Mouse (Mus musculus): ENCODE measurements around the gene Gm20431. TPM values are rescaled to one million over a fixed set of nuclear protein-coding genes. Genes with fewer than 3 reads are reported as not detected.

The Gm20431 gene
- polyA plus RNA-seq, 1 experiment from 2014 or later, result 7.2 TPM

DNA sequence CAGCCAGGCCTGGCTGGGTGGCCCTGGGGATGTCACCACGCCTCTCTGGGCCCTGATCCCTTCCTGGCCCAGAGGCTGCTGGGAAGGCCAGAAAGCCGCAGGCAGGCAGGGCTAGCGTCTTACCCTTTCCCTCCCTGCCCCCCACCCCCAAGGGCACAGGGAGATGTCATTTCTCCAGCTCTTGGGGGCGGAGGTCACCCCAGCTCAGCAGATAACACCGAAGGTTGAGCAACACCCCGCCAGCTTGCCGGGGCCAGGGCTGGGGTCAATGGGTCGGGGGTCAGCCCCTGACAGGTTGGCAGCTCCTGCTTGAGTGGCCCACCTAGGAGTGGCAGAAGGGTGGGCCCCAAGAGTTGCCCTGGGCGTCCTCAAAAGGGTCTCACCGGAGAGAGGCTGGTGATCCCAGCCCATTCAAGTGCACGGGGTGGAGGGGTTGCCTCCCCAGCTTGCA, 26.4 kb upstream of the Gm20431 start:
- Histone ChIP-seq H3K27me3 (replicated peaks) (no peaks in the 10 kb centered on the region), H3K4me2 (replicated peaks) (0 out of 2 replicates have a peak overlapping the region, but pooled peaks have one; percentile 7), H3K9ac (no peak overlapping the region), H3K9me3 (no peaks in the 10 kb centered on the region), H3K36me3 (no peaks in the 10 kb centered on the region), H3K27ac (peak overlapping the region; percentile 91; the same call in 1 of the 2 replicates), H3K4me1 (replicated peaks) (peaks cover 22% of the 10 kb centered on the region), H3K4me3 (replicated peaks) (no peak overlapping the region)
- ATAC-seq, result peak; percentile 12; the same call in 1 of the 2 replicates
- WGBS, result 47% methylated on average over 11 of the region's 11 CpGs

DNA sequence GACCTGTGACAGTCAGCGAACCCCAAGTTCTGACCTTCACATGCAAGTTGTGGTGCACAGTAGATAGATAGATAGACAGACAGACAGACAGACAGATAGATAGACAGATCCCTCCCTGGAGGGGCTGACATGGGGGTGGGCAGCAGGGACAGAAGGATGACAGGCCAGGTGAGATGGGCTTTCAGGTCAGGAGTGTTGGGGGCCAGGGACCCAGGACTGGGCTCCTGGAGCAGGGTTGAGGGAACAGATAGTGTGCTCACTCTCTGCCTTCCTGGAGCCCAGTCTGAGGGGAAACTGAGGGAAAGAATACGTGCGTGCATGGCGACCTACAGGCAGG, 25.9 kb upstream of the Gm20431 start:
- no peak overlapping the region for H3K4me2 ChIP-seq (replicated peaks)
- no peaks in the 10 kb centered on the region for H3K36me3 ChIP-seq
- no peak for ATAC-seq
- no peak overlapping the region for H3K9ac ChIP-seq
- H3K27ac ChIP-seq, result no peak overlapping the region
- H3K4me3 ChIP-seq (replicated peaks), result no peak overlapping the region
- peaks cover 22% of the 10 kb centered on the region for H3K4me1 ChIP-seq (replicated peaks)
- H3K27me3 ChIP-seq (replicated peaks), result no peaks in the 10 kb centered on the region
- H3K9me3 ChIP-seq, result no peaks in the 10 kb centered on the region
- 98% methylated on average over 4 of the region's 4 CpGs for WGBS

DNA sequence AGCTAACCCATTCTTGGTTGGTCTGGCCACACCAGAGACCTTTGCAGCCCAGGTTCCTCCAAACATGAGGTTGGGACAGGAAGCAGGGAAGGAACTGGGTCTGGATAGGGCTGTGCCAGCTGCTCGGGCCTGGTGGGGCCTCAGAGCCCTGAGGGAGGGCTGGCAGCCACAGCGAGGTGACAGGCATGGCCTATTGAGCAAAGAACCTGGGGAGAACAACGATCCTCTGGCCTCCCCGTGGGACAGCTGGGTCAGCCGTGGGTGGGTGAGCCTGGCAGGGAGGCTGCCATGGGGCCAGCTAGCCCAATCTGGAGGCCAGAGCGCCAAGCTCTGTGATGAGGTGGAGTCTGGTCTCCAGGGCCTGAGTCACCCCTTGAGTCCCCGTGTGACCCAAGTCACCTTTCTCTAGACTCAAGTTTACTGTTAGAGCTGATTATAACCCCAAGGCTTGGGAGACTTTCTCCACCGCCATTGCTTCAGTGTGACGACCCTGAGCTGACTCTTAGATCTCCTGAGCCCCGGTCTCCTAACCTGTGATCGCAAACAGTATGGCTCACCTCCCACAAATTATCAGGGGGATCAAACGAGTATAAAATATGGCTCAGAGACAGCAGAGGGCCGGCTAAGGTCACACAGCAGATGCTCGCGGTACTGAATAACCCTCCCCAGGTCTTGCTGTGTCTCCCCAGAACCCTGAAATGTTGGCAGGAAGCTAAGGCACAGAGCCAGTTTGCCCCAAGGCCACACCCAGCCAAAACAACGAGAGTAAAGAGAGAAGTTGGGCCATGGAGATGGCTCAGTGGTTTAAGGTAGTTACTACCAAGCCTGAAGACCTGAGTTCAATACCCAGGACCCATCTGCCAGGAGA, 25.3 kb upstream of the Gm20431 start:
- Histone ChIP-seq H3K27ac (no peak overlapping the region), H3K36me3 (no peaks in the 10 kb centered on the region), H3K4me2 (replicated peaks) (no peak overlapping the region), H3K27me3 (replicated peaks) (no peaks in the 10 kb centered on the region), H3K4me1 (replicated peaks) (peaks cover 22% of the 10 kb centered on the region), H3K9ac (no peak overlapping the region), H3K9me3 (no peaks in the 10 kb centered on the region), H3K4me3 (replicated peaks) (no peak overlapping the region)
- no peak for ATAC-seq
- WGBS, result 78% methylated on average over 16 of the region's 16 CpGs

DNA sequence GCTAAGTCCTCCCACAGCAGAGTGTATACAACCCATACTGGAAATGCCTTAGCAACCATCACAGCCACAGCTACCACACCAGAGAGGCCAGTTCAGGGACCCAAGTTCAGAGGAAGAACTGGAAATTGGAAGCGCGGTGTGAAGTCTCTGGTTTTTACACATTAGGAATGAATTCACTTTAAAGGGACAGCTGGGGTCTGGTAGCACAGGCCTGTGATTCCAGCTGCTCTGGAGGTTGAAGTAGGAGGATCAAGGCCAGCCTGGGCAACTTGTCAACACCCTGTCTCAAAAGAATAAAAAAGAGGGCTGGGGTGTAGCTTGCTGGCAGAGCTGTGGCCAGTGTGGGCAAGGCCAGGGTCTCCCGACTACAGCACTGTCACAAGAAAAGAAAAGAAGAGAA, 24.6 kb upstream of the Gm20431 start:
- H3K4me3 ChIP-seq (replicated peaks), result no peak overlapping the region
- H3K9me3 ChIP-seq, result no peaks in the 10 kb centered on the region
- H3K36me3 ChIP-seq, result no peaks in the 10 kb centered on the region
- H3K4me2 ChIP-seq (replicated peaks), result no peak overlapping the region
- H3K4me1 ChIP-seq (replicated peaks), result peaks cover 15% of the 10 kb centered on the region
- H3K27ac ChIP-seq, result no peak overlapping the region
- H3K9ac ChIP-seq, result no peak overlapping the region
- WGBS, result 85% methylated on average over 3 of the region's 3 CpGs
- H3K27me3 ChIP-seq (replicated peaks), result no peaks in the 10 kb centered on the region
- no peak for ATAC-seq

DNA sequence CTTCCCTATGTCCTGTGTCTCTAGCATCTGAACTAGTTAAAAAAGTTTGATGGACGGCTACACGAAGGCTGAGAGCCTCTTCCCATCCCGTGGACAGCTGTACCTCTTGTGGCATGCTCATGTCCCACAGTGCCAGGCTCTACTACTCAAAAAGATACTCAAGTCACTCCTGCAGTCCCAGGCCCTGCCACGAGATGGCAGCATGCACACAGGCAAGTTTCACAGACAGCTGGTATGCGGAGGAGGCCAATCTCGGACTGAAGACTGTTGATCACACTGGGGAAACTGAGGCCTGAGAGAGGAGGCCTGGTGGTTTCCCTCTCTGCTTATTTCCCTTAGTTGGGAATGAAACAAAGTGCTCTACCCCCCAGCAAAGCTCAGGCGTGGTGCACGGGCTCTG, 23.8 kb upstream of the Gm20431 start:
- Histone ChIP-seq H3K4me3 (replicated peaks) (no peak overlapping the region), H3K36me3 (no peaks in the 10 kb centered on the region), H3K9ac (no peak overlapping the region), H3K4me1 (replicated peaks) (peaks cover 10% of the 10 kb centered on the region), H3K9me3 (no peaks in the 10 kb centered on the region), H3K4me2 (replicated peaks) (no peak overlapping the region), H3K27me3 (replicated peaks) (no peaks in the 10 kb centered on the region), H3K27ac (no peak overlapping the region)
- 7% methylated on average over 8 of the region's 8 CpGs for WGBS
- ATAC-seq, result no peak

DNA sequence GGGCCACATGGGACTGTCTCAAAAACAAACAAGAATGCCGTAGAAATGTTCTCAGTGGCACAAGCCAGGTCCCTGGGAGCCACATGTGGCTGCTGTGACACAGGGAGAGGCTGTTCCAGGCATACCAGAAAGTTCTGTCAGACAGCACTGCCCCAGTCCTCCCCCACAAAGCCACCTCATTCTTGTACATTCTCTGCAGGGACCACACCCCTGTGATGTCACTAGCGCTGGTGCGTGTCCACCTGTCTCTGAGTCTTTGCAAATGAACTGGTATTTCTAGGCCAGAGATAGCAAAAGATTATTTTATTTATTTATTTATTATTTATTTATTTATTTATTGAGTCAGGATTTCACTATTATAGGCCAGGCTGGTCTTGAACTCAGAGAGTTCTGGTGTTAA, 22.4 kb upstream of the Gm20431 start:
- H3K36me3 ChIP-seq, result no peaks in the 10 kb centered on the region
- H3K9ac ChIP-seq, result no peak overlapping the region
- no peak overlapping the region for H3K4me3 ChIP-seq (replicated peaks)
- H3K27me3 ChIP-seq (replicated peaks), result no peaks in the 10 kb centered on the region
- no peak for ATAC-seq
- WGBS, result 73% methylated on average over 3 of the region's 3 CpGs
- H3K4me1 ChIP-seq (replicated peaks), result peaks cover 12% of the 10 kb centered on the region
- H3K27ac ChIP-seq, result no peak overlapping the region
- no peaks in the 10 kb centered on the region for H3K9me3 ChIP-seq
- no peak overlapping the region for H3K4me2 ChIP-seq (replicated peaks)

DNA sequence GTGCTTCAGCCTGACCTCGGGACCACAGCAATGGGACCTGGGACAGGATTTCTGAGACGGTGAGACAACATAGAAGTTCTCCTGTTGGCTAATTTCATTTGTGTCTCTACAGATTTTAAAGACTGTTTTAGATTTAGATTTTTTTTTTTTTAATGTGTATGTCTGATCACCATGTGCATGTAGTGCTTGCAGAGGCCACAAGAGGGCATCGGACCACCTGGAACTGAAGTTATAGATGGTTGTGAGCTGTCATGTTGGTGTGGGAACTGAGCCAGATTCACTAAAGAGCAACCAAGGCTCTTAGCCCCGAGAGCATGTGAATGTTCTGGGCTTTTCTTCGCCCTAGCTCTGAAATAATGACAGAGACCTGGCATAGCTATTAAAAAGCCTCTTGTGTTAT, 19.4 kb upstream of the Gm20431 start:
- H3K4me2 ChIP-seq (replicated peaks), result no peak overlapping the region
- H3K36me3 ChIP-seq, result no peaks in the 10 kb centered on the region
- 0 out of 2 replicates have a peak, but pooled peaks cover 2% of the 10 kb centered on the region for H3K4me1 ChIP-seq (replicated peaks)
- H3K27ac ChIP-seq, result no peak overlapping the region
- H3K9ac ChIP-seq, result no peak overlapping the region
- ATAC-seq, result no peak
- H3K27me3 ChIP-seq (replicated peaks), result no peaks in the 10 kb centered on the region
- WGBS, result 55% methylated on average over 5 of the region's 5 CpGs
- H3K9me3 ChIP-seq, result no peaks in the 10 kb centered on the region
- no peak overlapping the region for H3K4me3 ChIP-seq (replicated peaks)

DNA sequence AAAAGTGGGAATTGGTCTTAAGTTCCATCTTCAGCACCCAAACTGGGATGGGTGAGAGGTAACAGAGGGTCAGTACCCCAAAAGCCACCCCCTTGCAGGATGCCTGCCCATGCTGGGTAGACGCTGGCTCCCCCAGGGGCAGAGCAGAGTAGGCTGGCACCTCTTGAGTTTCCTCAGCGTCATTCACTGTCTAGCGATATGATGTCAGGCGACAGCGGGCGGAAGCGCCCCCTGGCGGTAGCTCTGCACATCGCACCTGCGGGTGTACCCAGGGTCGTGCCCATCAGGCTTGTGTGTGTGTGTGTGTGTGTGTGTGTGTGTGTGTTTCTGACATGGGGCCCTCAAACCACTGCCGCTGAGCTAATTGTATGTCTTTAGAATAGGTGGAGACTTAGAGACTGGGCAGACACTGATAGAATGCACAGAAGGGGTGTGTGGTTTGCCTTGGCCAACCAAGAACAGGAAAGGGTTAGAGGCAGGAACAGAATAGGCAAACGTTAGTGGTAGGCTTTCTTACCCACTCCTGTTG, 18.7 kb upstream of the Gm20431 start:
- Histone ChIP-seq H3K4me2 (replicated peaks) (no peak overlapping the region), H3K9ac (no peak overlapping the region), H3K4me1 (replicated peaks) (0 out of 2 replicates have a peak, but pooled peaks cover 2% of the 10 kb centered on the region), H3K4me3 (replicated peaks) (no peak overlapping the region), H3K9me3 (no peaks in the 10 kb centered on the region), H3K27me3 (replicated peaks) (no peaks in the 10 kb centered on the region), H3K36me3 (no peaks in the 10 kb centered on the region), H3K27ac (no peak overlapping the region)
- ATAC-seq, result peak; percentile 70
- 2% methylated on average over 13 of the region's 13 CpGs for WGBS

DNA sequence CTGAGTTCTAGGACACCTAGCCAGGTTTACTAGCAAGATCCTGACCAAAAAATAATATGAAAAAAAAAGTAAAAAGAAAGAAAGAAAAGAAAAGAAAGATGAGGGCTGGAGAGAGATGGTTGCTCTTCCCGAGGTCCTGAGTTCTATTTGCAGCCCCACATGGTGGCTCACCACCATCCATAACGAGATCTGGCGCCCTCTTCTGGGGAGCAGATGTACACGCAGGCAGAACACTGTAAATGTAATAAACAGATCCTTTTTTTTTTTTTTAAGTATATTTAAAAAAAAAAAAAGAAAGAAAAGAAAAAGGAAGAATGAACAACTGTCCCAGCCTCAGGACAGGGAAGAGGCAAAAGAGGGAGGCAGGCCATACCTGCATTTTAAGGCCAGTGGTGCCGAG, 17.3 kb upstream of the Gm20431 start:
- no peak overlapping the region for H3K4me3 ChIP-seq (replicated peaks)
- no peak overlapping the region for H3K27ac ChIP-seq
- H3K9me3 ChIP-seq, result no peaks in the 10 kb centered on the region
- H3K4me2 ChIP-seq (replicated peaks), result no peak overlapping the region
- 50% methylated on average over 5 of the region's 5 CpGs for WGBS
- no peaks in the 10 kb centered on the region for H3K27me3 ChIP-seq (replicated peaks)
- no peak for ATAC-seq
- H3K36me3 ChIP-seq, result no peaks in the 10 kb centered on the region
- 0 out of 2 replicates have a peak, but pooled peaks cover 2% of the 10 kb centered on the region for H3K4me1 ChIP-seq (replicated peaks)
- H3K9ac ChIP-seq, result no peak overlapping the region

DNA sequence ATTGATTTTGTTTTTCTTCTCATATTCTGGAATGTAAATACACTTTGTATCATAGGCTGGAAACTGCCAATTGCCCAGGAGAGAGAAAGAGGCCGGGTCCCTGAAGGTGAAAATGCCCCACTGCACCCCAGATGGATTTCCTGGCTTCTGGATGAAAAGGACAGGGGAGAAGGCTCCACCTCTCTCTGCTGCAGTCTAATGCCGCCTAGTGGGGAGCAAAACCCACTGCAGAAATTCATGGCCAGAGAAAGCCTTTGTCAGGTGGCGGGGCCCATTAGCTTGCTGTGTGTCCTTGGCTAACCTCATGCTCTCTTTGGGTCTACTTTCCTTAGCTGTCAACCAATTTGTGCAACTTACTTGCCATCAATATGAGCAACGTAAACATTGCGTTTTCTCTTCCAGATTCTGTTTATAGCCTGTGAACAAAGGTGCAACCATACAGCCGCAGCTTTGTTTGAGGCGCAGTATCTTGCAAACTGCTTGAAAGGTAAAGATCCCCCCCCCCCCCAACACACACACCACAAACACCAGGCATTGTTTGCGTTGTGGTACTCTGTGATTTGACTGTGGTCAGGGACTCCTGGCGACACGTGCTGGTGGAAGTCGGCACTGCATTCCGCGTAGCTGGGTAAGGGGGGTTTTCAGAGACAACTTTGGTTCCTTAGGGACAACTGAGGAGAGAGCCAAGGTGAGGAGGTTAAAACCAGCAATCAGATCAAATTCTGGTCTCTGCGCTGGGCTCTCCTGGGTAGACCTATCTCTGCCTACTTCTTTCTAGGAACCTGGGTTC, 14.0 kb upstream of the Gm20431 start:
- Histone ChIP-seq H3K9ac (no peak overlapping the region), H3K4me3 (replicated peaks) (no peak overlapping the region), H3K4me1 (replicated peaks) (0 out of 2 replicates have a peak, but pooled peaks cover 14% of the 10 kb centered on the region), H3K9me3 (no peaks in the 10 kb centered on the region), H3K4me2 (replicated peaks) (no peak overlapping the region), H3K27ac (no peak overlapping the region), H3K27me3 (replicated peaks) (no peaks in the 10 kb centered on the region), H3K36me3 (no peaks in the 10 kb centered on the region)
- 37% methylated on average over 14 of the region's 14 CpGs for WGBS
- no peak for ATAC-seq

DNA sequence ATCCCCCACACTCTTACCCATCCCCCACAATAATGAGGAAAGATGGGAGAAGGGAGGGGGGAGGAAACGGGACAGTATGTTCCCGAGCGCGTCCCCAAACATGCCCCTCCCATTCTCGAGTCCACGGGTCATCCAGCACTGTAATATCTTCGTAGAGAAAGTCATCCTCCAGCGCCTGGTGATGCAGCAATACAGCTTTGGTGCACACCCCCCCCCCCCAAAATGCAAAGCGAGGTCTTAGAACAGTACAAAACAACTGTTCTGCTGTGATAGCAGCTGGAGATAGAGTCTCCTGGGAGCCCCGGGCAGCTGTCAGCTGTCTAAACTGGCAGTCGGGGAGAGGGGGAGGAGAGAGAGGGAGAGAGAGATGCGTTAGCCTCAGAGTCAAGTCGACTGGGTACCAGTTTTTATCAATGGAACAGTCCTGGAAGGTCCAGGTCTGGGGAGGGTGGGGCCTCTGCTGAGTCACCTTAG, 11.0 kb upstream of the Gm20431 start:
- H3K27ac ChIP-seq, result no peak overlapping the region
- no peak overlapping the region for H3K9ac ChIP-seq
- no peaks in the 10 kb centered on the region for H3K27me3 ChIP-seq (replicated peaks)
- H3K36me3 ChIP-seq, result no peaks in the 10 kb centered on the region
- no peak overlapping the region for H3K4me3 ChIP-seq (replicated peaks)
- WGBS, result 24% methylated on average over 13 of the region's 13 CpGs
- peak; percentile 36 for ATAC-seq
- 0 out of 2 replicates have a peak, but pooled peaks cover 11% of the 10 kb centered on the region for H3K4me1 ChIP-seq (replicated peaks)
- H3K9me3 ChIP-seq, result no peaks in the 10 kb centered on the region
- no peak overlapping the region for H3K4me2 ChIP-seq (replicated peaks)

DNA sequence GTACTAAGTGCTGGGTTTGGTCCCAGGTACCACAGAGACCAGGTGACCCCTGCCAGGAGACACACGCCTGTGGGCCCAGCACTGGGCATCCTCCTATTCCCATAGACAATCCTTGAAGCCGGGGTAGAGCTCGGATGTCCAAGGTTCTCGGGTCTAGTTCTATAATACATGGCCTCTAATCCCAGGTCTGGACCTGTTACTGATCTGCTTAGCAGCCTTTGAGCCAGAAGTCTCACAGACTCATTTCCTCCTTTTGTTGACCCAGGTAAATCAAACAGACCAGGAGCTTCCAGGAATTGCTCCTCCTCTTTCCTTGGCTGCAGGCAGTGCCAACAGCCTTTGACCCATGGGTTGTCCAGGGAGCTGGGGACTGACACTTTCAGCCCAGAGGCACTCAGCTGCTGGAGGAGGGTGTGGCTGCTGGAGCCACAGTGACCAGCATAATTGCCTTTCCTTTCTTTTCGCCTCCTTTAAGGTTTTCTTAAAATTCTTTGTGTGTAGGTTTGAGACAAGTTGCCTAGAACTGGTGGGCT, 9.9 kb upstream of the Gm20431 start:
- WGBS, result 74% methylated on average over 5 of the region's 5 CpGs
- Histone ChIP-seq H3K27me3 (replicated peaks) (no peaks in the 10 kb centered on the region), H3K9me3 (no peaks in the 10 kb centered on the region), H3K27ac (peak overlapping the region; percentile 37; the same call in 1 of the 2 replicates), H3K4me1 (replicated peaks) (0 out of 2 replicates have a peak, but pooled peaks cover 11% of the 10 kb centered on the region), H3K4me3 (replicated peaks) (no peak overlapping the region), H3K9ac (no peak overlapping the region), H3K36me3 (no peaks in the 10 kb centered on the region), H3K4me2 (replicated peaks) (0 out of 2 replicates have a peak overlapping the region, but pooled peaks have one; percentile 6)
- ATAC-seq, result peak; percentile 76

Data from intestine, embryonic 15.5 days (tissue).